Mouse (Mus musculus) kidney, embryonic 14.5 days (tissue): ENCODE measurements around the gene Uggt1. TPM values are rescaled to one million over a fixed set of nuclear protein-coding genes. Genes with fewer than 3 reads are reported as not detected.

ENCODE experiments used
- ATAC-seq: fragments of 200-750 bp; cut with Nextera tagmentation; 2 replicates; pipeline ENCODE4 v1.8.0; 2017; ENCODE audit warnings: moderate number of reproducible peaks, mild to moderate bottlenecking, moderate TSS enrichment, moderate library complexity; ENCODE audit not compliant: low FRiP score, low TSS enrichment
- H3K27ac ChIP-seq: fragments of 300-500 bp; sonication (generic); 2 replicates; pipeline ENCODE4 v1.5.1; 2014; ENCODE audit warnings: low read depth, mild to moderate bottlenecking, low read length, moderate library complexity, mixed read lengths
- H3K27me3 ChIP-seq: fragments of 300-500 bp; sonication (generic); 2 replicates; pipeline ENCODE4 v1.6.1; 2014; ENCODE audit warnings: mild to moderate bottlenecking, low read length; ENCODE audit not compliant: control insufficient read depth, insufficient read depth
- H3K36me3 ChIP-seq: fragments of 300-500 bp; sonication (generic); 2 replicates; pipeline ENCODE4 v1.6.1; 2014; ENCODE audit warnings: low read length, mixed read lengths; ENCODE audit not compliant: control insufficient read depth, insufficient read depth
- H3K4me1 ChIP-seq: fragments of 300-500 bp; sonication (generic); 2 replicates; pipeline ENCODE4 v1.6.1; 2014; ENCODE audit warnings: low read length, mixed read lengths; ENCODE audit not compliant: control insufficient read depth, insufficient read depth
- H3K4me2 ChIP-seq: fragments of 300-500 bp; sonication (generic); replicated peaks from 2 replicates; pipeline ENCODE4 v1.6.1; 2014; ENCODE audit warnings: low read depth, mild to moderate bottlenecking, low read length
- H3K4me3 ChIP-seq: fragments of 300-500 bp; sonication (generic); 2 replicates; pipeline ENCODE4 v1.5.1; 2014; ENCODE audit warnings: mild to moderate bottlenecking, low read length
- H3K9ac ChIP-seq: fragments of 300-500 bp; sonication (generic); 2 replicates; pipeline ENCODE4 v1.6.1; 2014; ENCODE audit warnings: low read depth, mild to moderate bottlenecking, low read length, moderate library complexity
- H3K9me3 ChIP-seq: fragments of 300-500 bp; sonication (generic); 2 replicates; pipeline ENCODE4 v1.6.1; 2016; ENCODE audit warnings: low read length; ENCODE audit not compliant: control insufficient read depth
- WGBS: fragments of 180-500 bp; shearing (Covaris S2); extraction: QIAGEN DNeasy Blood & Tissue Kit; methylation state at CpG from one replicate; pipeline ENCODE4 v1.1.7; 2014; 5-methylcytosine and 5-hydroxymethylcytosine counted together
- polyA plus RNA-seq: library from polyadenylated mRNA; unstranded; fragments of >200 nt; fragmentation: Nextera tagmentation; extraction: Ambion mirVana; gene quantifications from 2 replicates; pipeline ENCODE4 v1.2.1, GENCODE M21; 2014

Uggt1 gene
- polyA plus RNA-seq, 1 experiment from 2014 or later: 81.1 TPM

DNA sequence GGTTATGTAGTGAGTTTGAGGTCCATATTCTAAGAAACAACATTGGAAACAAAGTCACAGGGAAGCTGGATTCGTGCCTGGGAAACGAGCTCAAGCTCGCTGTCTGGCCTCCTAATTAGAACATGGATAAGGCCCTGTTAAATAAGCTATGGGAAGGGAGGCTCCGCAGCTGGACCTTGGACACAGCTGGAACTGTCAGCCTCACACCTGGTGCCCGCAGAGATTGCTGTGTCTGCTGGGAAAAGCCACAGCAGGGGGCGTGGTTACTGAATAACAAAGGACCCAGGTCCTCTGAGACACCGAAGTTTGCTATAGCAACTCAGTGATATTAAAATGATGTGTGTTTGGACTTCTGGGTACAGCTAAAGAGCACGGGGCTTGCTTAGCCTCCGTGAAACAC lies 6.9 kb upstream of the Uggt1 start:
- Histone ChIP-seq H3K27ac (no peak overlapping the region), H3K9ac (no peak overlapping the region), H3K4me3 (no peak overlapping the region), H3K4me1 (peaks cover 14% of the 10 kb centered on the region), H3K36me3 (no peaks in the 10 kb centered on the region), H3K4me2 (no peak overlapping the region), H3K9me3 (peaks cover 3% of the 10 kb centered on the region; the same call in 1 of the 2 replicates), H3K27me3 (no peaks in the 10 kb centered on the region)
- ATAC-seq: no peak
- WGBS: 16% methylated on average over 9 of the region's 9 CpGs

DNA sequence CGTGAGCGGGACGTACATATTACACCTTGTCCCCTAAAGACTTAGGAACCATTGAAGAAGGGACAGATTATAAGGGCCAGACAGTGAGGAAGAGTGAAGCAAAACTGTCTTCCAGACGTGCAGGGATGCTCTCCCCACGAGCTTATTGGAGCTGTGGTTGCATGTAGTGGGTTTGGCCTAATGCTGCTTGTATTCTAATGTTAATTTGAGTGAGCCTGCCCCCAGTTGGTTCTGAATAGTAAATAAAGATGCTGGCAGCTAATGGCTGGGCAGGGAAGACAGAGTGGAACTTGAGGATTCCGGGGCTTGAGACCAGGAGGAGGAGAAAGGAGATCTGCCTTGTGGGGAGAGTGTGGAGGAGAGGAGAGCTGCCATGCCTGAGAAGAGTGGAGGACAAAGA lies 2.2 kb upstream of the Uggt1 start:
- Histone ChIP-seq H3K9me3 (no peaks in the 10 kb centered on the region), H3K27ac (no peak overlapping the region), H3K4me3 (no peak overlapping the region), H3K36me3 (no peaks in the 10 kb centered on the region), H3K9ac (no peak overlapping the region), H3K27me3 (no peaks in the 10 kb centered on the region), H3K4me2 (no peak overlapping the region), H3K4me1 (peaks cover 8% of the 10 kb centered on the region)
- no peak for ATAC-seq
- 56% methylated on average over 6 of the region's 6 CpGs for WGBS

DNA sequence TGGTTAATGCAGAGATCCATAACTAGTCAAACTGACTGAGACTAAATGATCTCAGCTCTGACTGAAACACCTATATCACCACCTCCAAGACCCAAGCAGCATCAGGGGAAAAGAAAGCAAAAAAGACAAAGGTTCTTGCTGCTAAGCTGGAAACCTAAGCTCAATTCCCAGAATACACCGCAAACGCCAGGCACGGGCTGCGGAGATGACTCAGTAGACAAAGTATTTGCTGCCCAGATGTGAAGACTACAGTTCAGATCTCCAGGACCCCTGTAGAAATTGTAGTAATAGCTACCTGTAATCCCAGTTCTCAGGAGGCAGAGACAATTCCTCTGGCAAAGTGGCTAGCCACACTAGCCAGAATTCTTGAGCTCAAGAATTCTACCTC lies 302 bp upstream of the Uggt1 start:
- 90% methylated on average over 4 of the region's 4 CpGs for WGBS
- peak overlapping the region; percentile 70; the same call in 1 of the 2 replicates for H3K4me2 ChIP-seq
- no peak overlapping the region for H3K9ac ChIP-seq
- H3K27me3 ChIP-seq: no peaks in the 10 kb centered on the region
- no peaks in the 10 kb centered on the region for H3K36me3 ChIP-seq
- no peak for ATAC-seq
- no peaks in the 10 kb centered on the region for H3K9me3 ChIP-seq
- H3K4me1 ChIP-seq: peaks cover 8% of the 10 kb centered on the region
- H3K4me3 ChIP-seq: no peak overlapping the region
- no peak overlapping the region for H3K27ac ChIP-seq

DNA sequence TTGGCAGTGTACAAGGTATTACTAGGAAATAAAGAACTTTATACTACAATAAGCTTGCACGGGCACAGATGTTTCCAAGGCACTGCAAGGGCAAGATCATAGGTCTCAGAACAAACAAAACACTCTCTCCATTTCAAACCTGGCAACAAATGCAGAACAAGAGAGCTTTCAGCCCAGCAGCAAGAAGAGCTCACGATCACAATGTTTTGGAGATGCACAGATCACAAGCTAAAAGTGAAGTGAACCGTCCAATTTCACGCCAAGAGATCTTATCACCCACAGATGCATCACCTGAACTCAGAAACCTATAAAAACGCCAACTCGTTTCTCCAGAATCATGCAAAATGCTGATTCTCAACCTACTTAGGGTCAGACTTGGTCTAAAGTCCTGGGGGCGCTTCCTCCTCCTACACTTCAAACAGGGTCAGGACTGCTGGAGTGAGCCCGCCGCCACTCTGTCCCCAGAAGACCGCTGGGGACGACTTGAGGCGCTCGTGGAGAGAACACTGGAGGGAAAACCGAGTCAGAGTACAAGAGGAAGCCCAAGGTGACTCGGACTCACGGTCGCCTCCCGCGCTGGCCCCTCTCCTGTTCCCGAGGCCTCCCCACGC lies 968 bp downstream of the Uggt1 start:
- H3K36me3 ChIP-seq: no peaks in the 10 kb centered on the region
- no peaks in the 10 kb centered on the region for H3K27me3 ChIP-seq
- peak; percentile 48; the same call in 1 of the 2 replicates for ATAC-seq
- WGBS: 4% methylated on average over 21 of the region's 21 CpGs
- H3K4me1 ChIP-seq: peaks cover 8% of the 10 kb centered on the region
- H3K27ac ChIP-seq: peak overlapping the region; percentile 44
- peak overlapping the region; percentile 81 for H3K9ac ChIP-seq
- no peaks in the 10 kb centered on the region for H3K9me3 ChIP-seq
- H3K4me3 ChIP-seq: peak overlapping the region; percentile 70
- peak overlapping the region; percentile 70 for H3K4me2 ChIP-seq

DNA sequence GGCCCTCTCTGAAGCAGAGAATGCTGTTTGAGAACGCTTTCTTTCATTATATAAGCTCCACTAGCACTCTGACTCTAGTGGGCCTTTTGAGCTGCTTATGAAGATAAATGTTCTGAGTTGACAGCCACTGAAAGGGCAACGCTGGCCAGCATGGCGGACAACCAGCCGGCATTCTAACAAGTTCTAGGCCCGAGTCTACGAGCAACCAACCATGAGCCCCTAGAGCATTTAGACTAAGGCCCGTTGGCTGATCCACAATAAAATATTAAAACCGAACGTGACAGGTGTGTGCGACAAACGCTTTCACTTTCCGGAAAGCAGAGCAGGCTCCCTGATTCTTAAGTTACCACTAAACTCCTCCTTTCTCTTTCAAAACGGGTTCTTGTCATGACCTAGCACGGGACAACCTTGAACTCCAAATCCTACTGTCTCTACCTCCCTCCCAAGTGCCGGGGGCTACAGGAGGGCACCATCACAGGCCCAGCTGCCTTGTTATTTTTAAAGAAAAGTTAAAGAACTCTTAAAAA lies 2.6 kb downstream of the Uggt1 start:
- ATAC-seq: no peak
- no peak overlapping the region; the same call in 1 of the 2 replicates for H3K9ac ChIP-seq
- H3K4me2 ChIP-seq: no peak overlapping the region
- 75% methylated on average over 15 of the region's 15 CpGs for WGBS
- no peaks in the 10 kb centered on the region for H3K36me3 ChIP-seq
- H3K27ac ChIP-seq: no peak overlapping the region
- peaks cover 8% of the 10 kb centered on the region for H3K4me1 ChIP-seq
- H3K4me3 ChIP-seq: no peak overlapping the region
- H3K27me3 ChIP-seq: no peaks in the 10 kb centered on the region
- no peaks in the 10 kb centered on the region for H3K9me3 ChIP-seq

DNA sequence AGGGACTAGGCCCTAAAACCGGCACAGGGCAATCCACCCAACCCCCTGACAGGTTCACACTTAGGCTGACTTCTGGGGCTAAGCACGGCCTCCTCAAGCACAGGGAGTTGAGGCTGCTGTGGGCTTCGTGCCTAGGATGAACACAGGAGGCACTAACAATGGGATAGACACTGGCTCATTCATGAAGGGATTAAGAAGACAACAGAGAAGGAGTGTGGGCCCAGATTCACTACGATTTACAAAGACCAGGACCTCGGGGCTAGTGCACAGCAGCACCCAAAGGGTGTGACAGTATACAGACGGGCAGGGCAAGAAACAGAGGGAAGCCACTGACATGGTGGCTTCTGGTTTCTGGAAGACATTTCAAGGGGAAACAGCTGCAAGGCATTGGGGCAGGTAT lies 4.3 kb downstream of the Uggt1 start:
- Histone ChIP-seq H3K4me2 (no peak overlapping the region), H3K27me3 (no peaks in the 10 kb centered on the region), H3K9ac (no peak overlapping the region), H3K4me1 (peaks cover 8% of the 10 kb centered on the region), H3K4me3 (no peak overlapping the region), H3K27ac (no peak overlapping the region), H3K9me3 (no peaks in the 10 kb centered on the region), H3K36me3 (no peaks in the 10 kb centered on the region)
- WGBS: 81% methylated on average over 6 of the region's 6 CpGs
- no peak for ATAC-seq

DNA sequence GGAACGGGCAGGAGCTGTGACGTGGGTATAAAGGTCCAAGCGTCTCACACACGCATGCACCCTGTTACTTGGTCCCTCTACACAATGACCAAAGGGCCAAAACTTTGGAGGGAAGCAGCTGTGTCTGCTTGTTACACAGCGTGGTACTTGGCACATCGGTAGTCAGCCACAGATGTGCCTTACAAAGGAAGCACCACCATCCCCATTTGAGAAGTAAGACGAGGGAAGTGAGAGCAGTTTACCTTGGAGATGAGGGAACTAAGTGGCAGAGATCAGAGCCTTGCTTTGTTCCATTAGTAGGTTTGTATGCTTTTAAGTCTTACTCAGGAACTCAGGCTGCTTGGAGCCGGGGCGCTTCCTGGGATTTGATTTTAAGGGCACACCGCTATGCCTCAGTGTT lies 5.1 kb downstream of the Uggt1 start:
- Histone ChIP-seq H3K4me1 (peaks cover 8% of the 10 kb centered on the region), H3K4me2 (no peak overlapping the region), H3K27ac (no peak overlapping the region), H3K36me3 (peaks cover 2% of the 10 kb centered on the region; the same call in 1 of the 2 replicates), H3K9me3 (no peaks in the 10 kb centered on the region), H3K4me3 (no peak overlapping the region), H3K9ac (no peak overlapping the region), H3K27me3 (no peaks in the 10 kb centered on the region)
- no peak for ATAC-seq
- WGBS: 91% methylated on average over 10 of the region's 10 CpGs

DNA sequence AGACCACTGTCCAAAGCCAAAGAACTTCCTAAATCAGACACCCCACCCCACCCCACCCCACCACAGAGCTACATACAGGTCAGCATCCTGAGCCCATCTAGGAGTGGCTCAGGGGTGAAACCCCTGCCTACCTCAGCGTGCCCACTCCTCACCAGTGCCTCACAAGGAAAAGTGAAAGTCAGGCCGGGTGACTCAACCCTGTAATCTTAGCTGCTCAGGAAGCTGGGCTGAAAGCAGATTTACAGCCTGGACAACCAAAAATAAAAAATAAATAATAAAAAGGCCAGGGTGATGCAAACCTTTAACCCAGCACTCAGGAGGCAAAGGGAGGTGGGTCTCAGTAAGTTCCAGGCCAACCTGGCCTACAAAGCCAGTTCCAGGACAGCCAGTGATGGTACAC lies 8.7 kb downstream of the Uggt1 start:
- H3K4me3 ChIP-seq: no peak overlapping the region
- no peaks in the 10 kb centered on the region for H3K27me3 ChIP-seq
- no peak for ATAC-seq
- no peak overlapping the region for H3K4me2 ChIP-seq
- no peaks in the 10 kb centered on the region for H3K4me1 ChIP-seq
- 16% methylated on average over 2 of the region's 2 CpGs for WGBS
- no peak overlapping the region for H3K27ac ChIP-seq
- H3K36me3 ChIP-seq: peaks cover 24% of the 10 kb centered on the region
- H3K9ac ChIP-seq: no peak overlapping the region
- no peaks in the 10 kb centered on the region for H3K9me3 ChIP-seq

DNA sequence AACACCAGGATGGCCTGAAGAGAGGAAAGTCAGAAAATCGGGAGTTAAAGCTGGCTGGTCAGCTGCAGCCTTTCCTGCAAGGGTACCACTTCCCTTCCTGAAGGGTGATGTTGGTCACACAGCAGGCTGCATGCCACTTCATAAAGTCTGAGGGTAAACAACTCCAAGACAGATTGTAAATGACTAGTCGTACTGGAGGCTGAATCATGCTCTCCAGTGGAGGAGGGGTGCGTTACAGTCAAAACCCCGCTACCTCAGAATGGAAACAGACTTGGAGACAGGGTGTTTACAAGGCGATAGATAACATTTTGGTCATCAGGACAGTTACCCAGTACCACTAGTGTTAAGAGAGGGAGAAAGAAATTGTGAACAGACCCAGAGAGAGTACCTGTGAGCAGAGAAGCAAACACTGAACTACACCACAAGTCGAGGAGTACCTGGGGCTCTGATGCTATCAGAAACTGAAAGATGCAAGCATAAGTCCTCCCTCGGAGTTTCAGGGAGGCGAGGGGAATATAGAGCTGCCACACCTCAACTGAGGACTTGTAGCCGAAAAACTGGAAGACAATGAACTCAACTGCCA lies 9.4 kb downstream of the Uggt1 start:
- H3K27ac ChIP-seq: no peak overlapping the region
- no peak for ATAC-seq
- no peaks in the 10 kb centered on the region for H3K27me3 ChIP-seq
- H3K4me2 ChIP-seq: no peak overlapping the region
- H3K9me3 ChIP-seq: no peaks in the 10 kb centered on the region
- 83% methylated on average over 9 of the region's 9 CpGs for WGBS
- peaks cover 26% of the 10 kb centered on the region for H3K36me3 ChIP-seq
- no peak overlapping the region for H3K4me3 ChIP-seq
- H3K9ac ChIP-seq: no peak overlapping the region
- H3K4me1 ChIP-seq: no peaks in the 10 kb centered on the region
